Mouse (Mus musculus): Measurements from ENCODE around the gene Gm20662. TPM values are rescaled to one million over a fixed set of nuclear protein-coding genes. Genes with fewer than 3 reads are reported as not detected.
A peak's percentile ranks its signal among the peaks of the same experiment; 100 is the strongest.

The Gm20662 gene
- polyA plus RNA-seq, 1 experiment from 2014 or later: 0.39 TPM

DNA sequence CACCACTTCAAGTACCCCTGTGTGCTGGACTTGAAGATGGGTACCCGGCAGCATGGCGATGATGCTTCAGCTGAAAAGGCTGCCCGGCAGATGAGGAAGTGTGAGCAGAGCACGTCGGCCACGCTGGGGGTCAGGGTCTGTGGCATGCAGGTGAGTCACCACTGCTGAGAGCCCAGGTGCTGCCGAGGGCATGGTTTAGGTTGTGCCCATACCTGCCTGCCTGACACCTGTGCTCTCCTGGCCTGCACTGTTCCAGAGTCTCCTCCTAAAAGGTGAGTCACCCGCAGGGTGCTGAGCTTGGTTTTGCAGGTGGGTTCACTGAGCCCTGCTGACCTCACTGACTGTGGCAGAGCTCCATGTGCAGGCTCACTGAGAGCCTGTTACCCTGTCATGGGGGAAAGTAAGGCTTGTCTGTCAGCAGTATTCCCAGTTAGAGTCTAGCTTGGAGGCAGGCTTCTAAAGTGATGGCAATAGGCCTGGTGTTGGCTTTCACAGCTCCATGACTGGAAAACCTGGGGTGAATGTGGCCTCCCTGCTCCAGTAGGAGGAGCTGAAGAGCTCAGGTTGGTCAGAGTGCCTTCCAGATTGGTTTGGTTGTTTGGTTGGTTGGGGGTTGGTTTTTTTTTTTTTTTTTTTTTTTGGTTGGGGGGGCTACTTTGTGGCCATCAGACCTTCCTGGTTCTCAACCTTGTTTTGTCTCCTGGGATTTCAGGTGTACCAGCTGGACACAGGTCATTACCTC, 48.8 kb downstream of the Gm20662 start:
- H3K9me3 ChIP-seq (ENCODE audit: control insufficient read depth, low read length): no peaks in the 10 kb centered on the region
- H3K4me1 ChIP-seq (replicated peaks; ENCODE audit: control insufficient read depth, insufficient read depth, low read length): peaks cover 3% of the 10 kb centered on the region; the same call in 1 of the 2 replicates
- WGBS: 96% methylated on average over 8 of the region's 8 CpGs
- no peak overlapping the region for H3K27ac ChIP-seq (ENCODE audit: low read depth, low read length)
- no peak for ATAC-seq (replicated peaks; ENCODE audit: low FRiP score)
- H3K27me3 ChIP-seq (ENCODE audit: control insufficient read depth, insufficient read depth, low read length): no peaks in the 10 kb centered on the region
- H3K9ac ChIP-seq (ENCODE audit: low read length): no peak overlapping the region
- H3K4me3 ChIP-seq (ENCODE audit: low read depth, low read length): no peak overlapping the region
- no peak for DNase-seq (ENCODE audit: low spot score)
- peaks cover 10% of the 10 kb centered on the region; the same call in 1 of the 2 replicates for H3K36me3 ChIP-seq (ENCODE audit: control insufficient read depth, insufficient read depth, low read length)
- H3K4me2 ChIP-seq (ENCODE audit: low read depth, low read length, severe bottlenecking): no peak overlapping the region

DNA sequence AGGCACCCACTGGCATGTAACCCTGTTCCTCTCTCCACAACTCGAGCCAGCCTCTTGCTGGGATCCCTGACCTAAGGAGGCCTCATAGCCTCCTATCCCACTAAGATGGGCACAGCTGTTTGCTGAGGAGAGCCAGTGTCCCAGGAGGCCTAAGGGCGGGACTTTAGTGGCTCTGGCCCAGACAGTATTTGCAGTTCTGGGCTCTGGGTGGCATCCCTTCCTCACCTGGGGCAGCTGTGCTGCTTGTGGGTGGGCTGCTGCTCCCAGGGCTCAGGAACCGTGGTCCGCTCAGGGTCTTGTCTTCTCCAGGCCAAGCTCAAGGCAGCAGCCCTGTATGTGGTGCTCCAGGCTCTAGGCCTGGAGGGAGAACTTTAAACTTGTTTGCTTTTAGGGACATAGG, 50.4 kb downstream of the Gm20662 start:
- Histone ChIP-seq H3K9me3 (ENCODE audit: control insufficient read depth, low read length) (no peaks in the 10 kb centered on the region), H3K4me3 (ENCODE audit: low read depth, low read length) (no peak overlapping the region), H3K9ac (ENCODE audit: low read length) (no peak overlapping the region), H3K36me3 (ENCODE audit: control insufficient read depth, insufficient read depth, low read length) (peaks cover 5% of the 10 kb centered on the region; the same call in 1 of the 2 replicates), H3K27me3 (ENCODE audit: control insufficient read depth, insufficient read depth, low read length) (no peaks in the 10 kb centered on the region), H3K4me2 (ENCODE audit: low read depth, low read length, severe bottlenecking) (no peak overlapping the region), H3K4me1 (replicated peaks; ENCODE audit: control insufficient read depth, insufficient read depth, low read length) (peaks cover 6% of the 10 kb centered on the region; the same call in 1 of the 2 replicates), H3K27ac (ENCODE audit: low read depth, low read length) (no peak overlapping the region)
- ATAC-seq (replicated peaks; ENCODE audit: low FRiP score) (no peak), DNase-seq (ENCODE audit: low spot score) (no peak)
- 89% methylated on average over 4 of the region's 4 CpGs for WGBS

GRCm38 (mm10) chr9:108047601-108048565, 51.7 kb downstream of the Gm20662 start:
- no peaks in the 10 kb centered on the region for H3K27me3 ChIP-seq (ENCODE audit: control insufficient read depth, insufficient read depth, low read length)
- H3K9me3 ChIP-seq (ENCODE audit: control insufficient read depth, low read length): no peaks in the 10 kb centered on the region
- DNase-seq (ENCODE audit: low spot score): no peak
- H3K4me3 ChIP-seq (ENCODE audit: low read depth, low read length): peak overlapping the region; percentile 73
- H3K9ac ChIP-seq (ENCODE audit: low read length): peak overlapping the region; percentile 53
- WGBS: 45% methylated on average over 17 of the region's 17 CpGs
- peak overlapping the region; percentile 57; the same call in 1 of the 2 replicates for H3K27ac ChIP-seq (ENCODE audit: low read depth, low read length)
- peak overlapping the region; percentile 89 for H3K4me2 ChIP-seq (ENCODE audit: low read depth, low read length, severe bottlenecking)
- peaks cover 5% of the 10 kb centered on the region; the same call in 1 of the 2 replicates for H3K36me3 ChIP-seq (ENCODE audit: control insufficient read depth, insufficient read depth, low read length)
- ATAC-seq (replicated peaks; ENCODE audit: low FRiP score): no peak
- peaks cover 6% of the 10 kb centered on the region; the same call in 1 of the 2 replicates for H3K4me1 ChIP-seq (replicated peaks; ENCODE audit: control insufficient read depth, insufficient read depth, low read length)

DNA sequence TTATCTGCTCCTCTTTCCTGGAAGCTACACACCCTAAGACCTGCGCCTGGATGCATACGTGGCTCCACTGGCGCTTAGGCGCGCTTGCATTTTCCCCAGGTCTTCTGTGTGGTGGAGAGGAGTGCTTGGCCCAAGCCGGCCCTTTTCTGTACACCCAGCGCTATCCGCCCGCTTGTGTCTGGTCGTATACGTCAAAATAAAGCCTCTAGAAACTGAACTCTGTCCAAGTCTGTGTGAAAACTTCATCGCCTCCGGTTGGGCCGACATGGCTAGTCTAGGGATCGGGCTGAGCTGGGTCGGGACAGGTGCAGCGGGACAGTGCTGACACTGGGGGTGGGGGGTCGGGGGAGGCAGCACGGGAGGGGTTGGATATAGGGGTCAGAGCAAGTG, 52.4 kb downstream of the Gm20662 start:
- Histone ChIP-seq H3K4me2 (ENCODE audit: low read depth, low read length, severe bottlenecking) (peak overlapping the region; percentile 89), H3K27ac (ENCODE audit: low read depth, low read length) (peak overlapping the region; percentile 57), H3K27me3 (ENCODE audit: control insufficient read depth, insufficient read depth, low read length) (no peaks in the 10 kb centered on the region), H3K9ac (ENCODE audit: low read length) (peak overlapping the region; percentile 53), H3K4me3 (ENCODE audit: low read depth, low read length) (peak overlapping the region; percentile 73), H3K4me1 (replicated peaks; ENCODE audit: control insufficient read depth, insufficient read depth, low read length) (peaks cover 6% of the 10 kb centered on the region; the same call in 1 of the 2 replicates), H3K36me3 (ENCODE audit: control insufficient read depth, insufficient read depth, low read length) (peaks cover 5% of the 10 kb centered on the region; the same call in 1 of the 2 replicates), H3K9me3 (ENCODE audit: control insufficient read depth, low read length) (no peaks in the 10 kb centered on the region)
- ATAC-seq (replicated peaks; ENCODE audit: low FRiP score) (peak; percentile 57), DNase-seq (ENCODE audit: low spot score) (no peak)
- 1% methylated on average over 19 of the region's 19 CpGs for WGBS

GRCm38 (mm10) chr9:108049016-108049455, 52.9 kb downstream of the Gm20662 start, which contains the start of gene Gmppb:
Gene Gmppb, plus strand, starts transcription at chr9:108049242.
- H3K9ac ChIP-seq (ENCODE audit: low read length): peak within 1 kb of the TSS; percentile 72
- H3K27me3 ChIP-seq (ENCODE audit: control insufficient read depth, insufficient read depth, low read length): no peaks in the 10 kb centered on the region
- peaks cover 5% of the 10 kb centered on the region; the same call in 1 of the 2 replicates for H3K36me3 ChIP-seq (ENCODE audit: control insufficient read depth, insufficient read depth, low read length)
- DNase-seq (ENCODE audit: low spot score) (peak; percentile 97), ATAC-seq (replicated peaks; ENCODE audit: low FRiP score) (peak; percentile 93)
- H3K27ac ChIP-seq (ENCODE audit: low read depth, low read length): peak within 1 kb of the TSS; percentile 57
- 0% methylated on average over 36 of the region's 39 CpGs for WGBS
- peaks cover 6% of the 10 kb centered on the region; the same call in 1 of the 2 replicates for H3K4me1 ChIP-seq (replicated peaks; ENCODE audit: control insufficient read depth, insufficient read depth, low read length)
- H3K4me3 ChIP-seq (ENCODE audit: low read depth, low read length): peak within 1 kb of the TSS; percentile 73
- H3K4me2 ChIP-seq (ENCODE audit: low read depth, low read length, severe bottlenecking): peak within 1 kb of the TSS; percentile 89
- H3K9me3 ChIP-seq (ENCODE audit: control insufficient read depth, low read length): no peaks in the 10 kb centered on the region

GRCm38 (mm10) chr9:108049561-108050251, 53.6 kb downstream of the Gm20662 start:
- 45% methylated on average over 15 of the region's 15 CpGs for WGBS
- Histone ChIP-seq H3K9ac (ENCODE audit: low read length) (peak overlapping the region; percentile 72), H3K36me3 (ENCODE audit: control insufficient read depth, insufficient read depth, low read length) (peaks cover 5% of the 10 kb centered on the region; the same call in 1 of the 2 replicates), H3K27ac (ENCODE audit: low read depth, low read length) (no peak overlapping the region), H3K9me3 (ENCODE audit: control insufficient read depth, low read length) (no peaks in the 10 kb centered on the region), H3K4me2 (ENCODE audit: low read depth, low read length, severe bottlenecking) (peak overlapping the region; percentile 89), H3K4me3 (ENCODE audit: low read depth, low read length) (peak overlapping the region; percentile 73), H3K4me1 (replicated peaks; ENCODE audit: control insufficient read depth, insufficient read depth, low read length) (peaks cover 6% of the 10 kb centered on the region; the same call in 1 of the 2 replicates), H3K27me3 (ENCODE audit: control insufficient read depth, insufficient read depth, low read length) (no peaks in the 10 kb centered on the region)
- DNase-seq (ENCODE audit: low spot score) (no peak), ATAC-seq (replicated peaks; ENCODE audit: low FRiP score) (0 out of 2 replicates have a peak, but pooled peaks have one; percentile 11)

GRCm38 (mm10) chr9:108051184-108051930, 55.2 kb downstream of the Gm20662 start:
- DNase-seq (ENCODE audit: low spot score) (no peak), ATAC-seq (replicated peaks; ENCODE audit: low FRiP score) (no peak)
- 94% methylated on average over 15 of the region's 15 CpGs for WGBS
- Histone ChIP-seq H3K4me3 (ENCODE audit: low read depth, low read length) (no peak overlapping the region), H3K27ac (ENCODE audit: low read depth, low read length) (no peak overlapping the region), H3K36me3 (ENCODE audit: control insufficient read depth, insufficient read depth, low read length) (no peaks in the 10 kb centered on the region; the same call in 1 of the 2 replicates), H3K4me2 (ENCODE audit: low read depth, low read length, severe bottlenecking) (no peak overlapping the region), H3K27me3 (ENCODE audit: control insufficient read depth, insufficient read depth, low read length) (no peaks in the 10 kb centered on the region), H3K4me1 (replicated peaks; ENCODE audit: control insufficient read depth, insufficient read depth, low read length) (peaks cover 6% of the 10 kb centered on the region; the same call in 1 of the 2 replicates), H3K9ac (ENCODE audit: low read length) (no peak overlapping the region), H3K9me3 (ENCODE audit: control insufficient read depth, low read length) (no peaks in the 10 kb centered on the region)

Data from forebrain, embryonic 11.5 days (tissue).